Mouse (Mus musculus): ENCODE data around the gene Cntnap5c.

- TF ChIP-seq CTCF (IDR thresholded peaks at IDR 0.05; ENCODE audit: control insufficient read depth, insufficient read depth, low read length) (no peak), POLR2A (IDR thresholded peaks at IDR 0.05; ENCODE audit: borderline replicate concordance, control insufficient read depth, low read depth, low read length) (no peak)
These were observed 118.5 kb downstream of the Cntnap5c start for GRCm38 (mm10) chr17:57887742-57888389.

Data from bone marrow, adult 2 months (tissue).